Mouse (Mus musculus): ENCODE measurements at regions not wholly inside any gene's neighbourhood (a gene's known extent, or its start where the extent isn't known, plus 50 kb on each side); places are given as distances from the start of the nearest gene placed in this dataset.

DNA sequence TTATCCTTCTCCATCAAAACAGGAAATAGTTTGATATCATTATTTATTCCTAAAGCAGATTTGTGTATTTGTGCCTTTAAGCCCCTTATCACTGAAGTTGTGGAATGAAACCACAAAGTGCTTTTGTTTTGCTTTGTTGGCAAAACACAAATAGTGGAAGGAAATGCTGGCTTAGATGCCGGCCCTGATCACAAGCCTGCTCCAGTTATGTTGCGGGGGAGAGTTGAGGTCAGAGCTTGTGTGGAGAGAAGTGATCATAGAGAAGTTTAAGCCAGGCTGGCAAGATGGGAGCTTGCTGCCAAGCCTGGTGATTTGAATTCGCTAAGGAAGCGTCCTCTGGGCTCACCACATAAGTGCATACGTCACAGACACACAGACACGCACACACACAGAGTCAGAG lies 74.2 kb upstream of the S1pr1 start:
- 47% methylated on average over 6 of the region's 6 CpGs for WGBS (ENCODE audit: insufficient replicate concordance)
- H3K36me3 ChIP-seq (replicated peaks) = no peaks in the 10 kb centered on the region
- no peak overlapping the region for H3K9ac ChIP-seq
- H3K4me3 ChIP-seq (replicated peaks) = no peak overlapping the region
- H3K27me3 ChIP-seq = no peaks in the 10 kb centered on the region
- H3K4me2 ChIP-seq = no peak overlapping the region
- peaks cover 16% of the 10 kb centered on the region for H3K4me1 ChIP-seq (replicated peaks)
- no peaks in the 10 kb centered on the region for H3K9me3 ChIP-seq (replicated peaks)
- no peak for ATAC-seq (ENCODE audit: insufficient read depth)
- H3K27ac ChIP-seq (replicated peaks) = no peak overlapping the region

DNA sequence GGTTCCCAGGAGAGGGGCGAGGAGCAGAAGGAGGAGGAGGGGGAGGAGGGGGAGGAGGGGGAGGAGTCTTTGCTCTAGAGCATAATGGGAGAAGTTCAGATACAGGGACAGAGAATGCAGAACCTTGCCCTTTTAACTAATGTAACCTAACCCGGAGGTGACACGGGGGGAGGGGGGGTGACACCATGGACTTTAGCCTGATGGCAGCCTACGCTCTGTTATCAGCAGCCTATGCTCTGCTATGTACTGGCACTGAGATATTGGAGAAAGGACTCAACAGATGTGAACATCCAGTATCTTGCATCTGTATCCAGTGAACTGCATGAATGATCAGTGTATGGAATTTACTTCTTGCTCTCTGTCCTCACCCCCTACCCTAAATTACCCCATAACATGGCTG lies 77.7 kb upstream of the S1pr1 start:
- H3K4me2 ChIP-seq = peak overlapping the region; percentile 29; the same call in 1 of the 2 replicates
- H3K27me3 ChIP-seq = no peaks in the 10 kb centered on the region
- ATAC-seq (ENCODE audit: insufficient read depth) = peak; percentile 76
- H3K36me3 ChIP-seq (replicated peaks) = no peaks in the 10 kb centered on the region
- H3K27ac ChIP-seq (replicated peaks) = peak overlapping the region; percentile 68; the same call in 1 of the 2 replicates
- WGBS (ENCODE audit: insufficient replicate concordance) = 3% methylated on average over 4 of the region's 4 CpGs
- no peaks in the 10 kb centered on the region for H3K9me3 ChIP-seq (replicated peaks)
- H3K9ac ChIP-seq = no peak overlapping the region
- no peak overlapping the region for H3K4me3 ChIP-seq (replicated peaks)
- peaks cover 19% of the 10 kb centered on the region for H3K4me1 ChIP-seq (replicated peaks)

DNA sequence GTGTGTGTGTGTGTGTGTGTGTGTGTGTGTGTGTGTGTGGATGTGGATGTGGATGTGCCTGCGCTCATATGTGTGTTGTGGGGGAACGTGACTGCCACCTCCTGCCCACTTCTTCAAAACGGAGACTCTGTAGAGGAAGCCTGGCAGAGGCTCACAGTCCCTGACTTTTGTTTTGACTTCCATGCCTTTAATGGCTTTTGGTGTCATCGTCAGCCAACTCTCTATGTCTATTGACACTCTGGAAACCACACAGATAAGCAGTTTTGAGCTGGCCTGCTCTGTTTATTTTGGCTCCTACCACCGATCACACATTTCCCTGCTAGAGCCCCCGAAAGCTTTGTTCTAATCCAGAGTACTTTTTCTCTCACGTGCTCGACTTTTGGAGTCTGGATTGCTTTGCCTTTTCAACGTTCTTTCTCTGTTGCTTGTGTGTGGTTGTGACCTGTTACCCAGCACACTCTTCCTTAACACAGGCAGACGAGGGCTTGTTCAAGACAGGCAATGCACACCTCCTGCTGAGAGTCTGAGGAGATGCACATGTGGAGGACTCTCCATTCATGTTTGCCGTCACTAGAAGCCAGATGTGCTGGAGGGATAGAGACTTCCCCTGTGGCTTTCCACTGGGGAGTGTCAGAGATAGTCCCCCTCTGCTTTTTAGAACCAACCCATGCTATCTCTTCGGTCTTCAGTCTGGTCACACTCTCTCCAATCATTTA lies 78.6 kb upstream of the S1pr1 start:
- Histone ChIP-seq H3K27me3 (no peaks in the 10 kb centered on the region; the same call in 1 of the 2 replicates), H3K4me1 (replicated peaks) (peaks cover 19% of the 10 kb centered on the region), H3K4me3 (replicated peaks) (no peak overlapping the region; the same call in 1 of the 2 replicates), H3K4me2 (peak overlapping the region; percentile 46), H3K9me3 (replicated peaks) (no peaks in the 10 kb centered on the region), H3K27ac (replicated peaks) (peak overlapping the region; percentile 69), H3K36me3 (replicated peaks) (no peaks in the 10 kb centered on the region), H3K9ac (no peak overlapping the region)
- peak; percentile 72 for ATAC-seq (ENCODE audit: insufficient read depth)
- WGBS (ENCODE audit: insufficient replicate concordance) = 5% methylated on average over 12 of the region's 12 CpGs

DNA sequence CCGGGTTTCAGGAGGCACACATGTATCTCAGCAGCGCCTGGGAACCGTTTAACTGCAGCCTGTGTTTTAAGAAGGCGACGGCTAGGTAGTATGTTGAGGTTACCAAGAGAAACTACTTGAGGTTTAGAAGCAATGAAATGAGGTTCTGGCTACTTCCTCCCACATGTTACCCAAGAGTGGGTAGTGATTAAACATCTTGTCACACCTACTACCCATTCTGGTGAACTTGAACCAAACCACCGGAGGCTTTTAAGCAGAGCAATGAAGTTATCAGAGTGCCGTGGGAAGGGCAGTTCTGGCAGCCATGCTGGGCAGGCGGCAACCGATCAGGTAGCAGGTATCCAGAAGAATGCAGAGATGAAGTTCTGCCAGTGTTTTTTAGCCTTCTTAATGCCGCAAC lies 84.5 kb upstream of the S1pr1 start:
- H3K36me3 ChIP-seq (replicated peaks) = no peaks in the 10 kb centered on the region
- no peak overlapping the region for H3K4me2 ChIP-seq
- WGBS (ENCODE audit: insufficient replicate concordance) = 49% methylated on average over 10 of the region's 10 CpGs
- no peak overlapping the region for H3K4me3 ChIP-seq (replicated peaks)
- H3K9ac ChIP-seq = no peak overlapping the region
- no peak overlapping the region for H3K27ac ChIP-seq (replicated peaks)
- no peak for ATAC-seq (ENCODE audit: insufficient read depth)
- H3K9me3 ChIP-seq (replicated peaks) = no peaks in the 10 kb centered on the region
- H3K4me1 ChIP-seq (replicated peaks) = peaks cover 21% of the 10 kb centered on the region
- H3K27me3 ChIP-seq = no peaks in the 10 kb centered on the region; the same call in 1 of the 2 replicates

DNA sequence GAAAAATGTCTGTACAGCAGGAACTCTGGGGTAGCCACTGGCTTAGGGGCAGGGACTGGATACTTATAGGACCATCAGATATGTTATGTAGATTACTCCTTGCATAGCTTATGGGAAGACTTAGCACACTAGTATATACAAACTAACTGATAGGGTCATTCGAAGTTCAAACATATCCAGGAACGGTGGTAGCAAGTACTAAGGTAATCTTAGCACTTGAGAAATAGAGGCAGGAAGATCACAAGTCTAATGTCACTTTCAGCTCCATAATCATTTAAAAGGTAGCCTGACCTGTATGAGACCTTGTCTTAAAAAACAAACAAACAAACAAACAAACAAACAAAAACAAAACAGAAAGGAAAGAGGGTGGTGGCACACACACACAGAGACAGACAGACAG lies 85.1 kb upstream of the S1pr1 start:
- WGBS (ENCODE audit: insufficient replicate concordance) = 57% methylated on average over 2 of the region's 2 CpGs
- Histone ChIP-seq H3K4me2 (no peak overlapping the region), H3K9me3 (replicated peaks) (no peaks in the 10 kb centered on the region), H3K4me3 (replicated peaks) (no peak overlapping the region), H3K27me3 (no peaks in the 10 kb centered on the region; the same call in 1 of the 2 replicates), H3K9ac (no peak overlapping the region), H3K4me1 (replicated peaks) (peaks cover 21% of the 10 kb centered on the region), H3K36me3 (replicated peaks) (no peaks in the 10 kb centered on the region), H3K27ac (replicated peaks) (no peak overlapping the region)
- ATAC-seq (ENCODE audit: insufficient read depth) = no peak

DNA sequence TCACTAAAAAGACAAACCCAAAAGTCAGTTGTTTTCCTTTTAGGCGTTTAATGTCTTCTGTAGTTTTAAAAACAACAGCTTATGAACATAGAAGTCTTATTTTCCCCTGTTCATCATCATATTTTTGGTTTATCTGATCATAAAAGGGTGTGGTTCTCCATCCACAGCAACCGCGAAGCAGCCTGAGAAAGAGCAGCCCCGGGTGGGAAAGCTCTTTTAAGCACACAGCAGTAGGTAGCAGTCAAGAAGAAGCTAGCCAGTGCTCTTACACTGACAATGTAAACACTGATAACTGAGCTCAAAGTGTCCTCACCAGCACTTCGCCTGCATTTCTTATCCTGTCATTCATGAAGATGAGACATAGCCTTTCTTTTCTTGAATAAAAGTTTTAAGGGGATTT lies 86.0 kb upstream of the S1pr1 start:
- Histone ChIP-seq H3K4me2 (no peak overlapping the region), H3K9me3 (replicated peaks) (no peaks in the 10 kb centered on the region), H3K36me3 (replicated peaks) (no peaks in the 10 kb centered on the region), H3K27me3 (no peaks in the 10 kb centered on the region; the same call in 1 of the 2 replicates), H3K4me1 (replicated peaks) (peaks cover 21% of the 10 kb centered on the region), H3K4me3 (replicated peaks) (no peak overlapping the region), H3K9ac (no peak overlapping the region), H3K27ac (replicated peaks) (no peak overlapping the region)
- no peak for ATAC-seq (ENCODE audit: insufficient read depth)
- WGBS (ENCODE audit: insufficient replicate concordance) = 13% methylated on average over 5 of the region's 5 CpGs

DNA sequence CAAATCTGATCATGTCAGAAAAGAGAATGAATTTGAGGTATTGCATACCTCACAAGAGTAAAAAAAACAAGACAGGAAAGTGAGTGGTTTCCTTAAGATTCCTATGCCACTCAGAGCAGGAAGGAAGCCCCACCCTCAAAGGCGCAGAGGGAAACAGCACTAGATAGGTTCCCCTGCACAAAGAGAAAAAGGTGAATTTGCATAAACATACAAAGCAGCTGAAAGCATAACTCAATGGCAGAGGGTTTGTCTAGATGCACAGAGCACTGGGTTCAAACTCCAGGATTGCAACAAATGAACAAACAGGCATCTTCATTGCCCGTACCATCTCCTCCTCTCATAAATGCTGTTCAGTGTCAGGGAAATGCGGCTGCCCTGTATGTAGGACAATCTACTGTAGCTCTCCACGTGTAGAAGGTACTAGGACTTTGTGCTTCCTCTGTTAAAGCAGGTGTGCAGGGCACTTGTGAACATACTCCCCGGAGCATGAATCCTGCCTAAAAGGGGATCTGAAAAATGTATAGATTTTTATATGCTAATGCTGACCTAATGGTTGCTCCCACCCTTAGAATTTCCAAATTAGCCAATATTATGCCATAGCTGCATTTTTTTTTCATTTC lies 85.9 kb upstream of the Dph5 start:
- no peaks in the 10 kb centered on the region for H3K36me3 ChIP-seq (replicated peaks)
- H3K4me3 ChIP-seq (replicated peaks) = no peak overlapping the region
- peak; percentile 25; the same call in 1 of the 2 replicates for ATAC-seq (ENCODE audit: insufficient read depth)
- H3K4me2 ChIP-seq = no peak overlapping the region
- H3K27me3 ChIP-seq = no peaks in the 10 kb centered on the region; the same call in 1 of the 2 replicates
- WGBS (ENCODE audit: insufficient replicate concordance) = 26% methylated on average over 5 of the region's 5 CpGs
- H3K27ac ChIP-seq (replicated peaks) = no peak overlapping the region
- no peak overlapping the region for H3K9ac ChIP-seq
- H3K4me1 ChIP-seq (replicated peaks) = peaks cover 21% of the 10 kb centered on the region
- H3K9me3 ChIP-seq (replicated peaks) = no peaks in the 10 kb centered on the region

DNA sequence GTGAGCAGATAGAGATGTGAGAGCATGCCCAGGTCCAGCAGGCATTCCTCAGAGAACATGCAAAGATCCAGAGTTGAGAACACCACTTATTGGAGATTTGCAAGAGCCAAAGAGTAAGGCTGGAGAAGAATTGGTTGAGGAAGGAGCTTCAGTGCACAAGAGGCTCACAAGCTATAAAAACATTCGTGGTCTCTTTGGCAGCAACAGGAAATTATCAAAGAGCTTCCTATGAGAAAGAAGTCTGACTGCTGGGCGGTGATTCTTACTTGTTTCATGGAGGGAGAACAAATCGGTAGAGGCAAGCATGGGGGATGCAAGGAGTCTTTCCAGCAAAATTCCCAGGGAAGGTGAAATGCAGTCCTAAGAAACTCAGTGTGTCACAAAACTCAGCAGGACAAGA lies 83.0 kb upstream of the Dph5 start:
- 36% methylated on average over 3 of the region's 3 CpGs for WGBS (ENCODE audit: insufficient replicate concordance)

DNA sequence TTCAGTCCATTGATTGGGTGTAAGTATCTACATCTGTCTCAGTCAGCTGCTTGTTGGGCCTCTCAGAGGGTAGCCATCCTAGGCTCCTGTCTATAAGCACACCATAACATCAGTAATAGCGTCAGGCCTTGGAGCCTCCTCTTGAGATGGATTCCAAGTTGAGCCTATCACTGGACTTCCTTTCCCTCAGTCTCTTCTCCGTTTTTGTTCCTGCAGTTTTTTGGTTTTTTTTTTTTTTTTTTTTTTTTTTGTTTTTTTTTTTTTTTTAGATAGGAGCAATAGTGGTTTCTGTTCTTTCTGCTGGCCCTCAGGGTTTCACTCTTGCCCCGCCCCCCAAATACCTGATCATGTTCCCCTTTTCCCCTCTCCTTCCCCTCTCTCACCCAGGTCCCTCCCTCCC lies 80.6 kb upstream of the Dph5 start:
- no peak overlapping the region for H3K4me2 ChIP-seq
- H3K27ac ChIP-seq (replicated peaks) = no peak overlapping the region
- no peak overlapping the region for H3K9ac ChIP-seq
- H3K4me1 ChIP-seq (replicated peaks) = no peaks in the 10 kb centered on the region
- H3K27me3 ChIP-seq = no peaks in the 10 kb centered on the region
- no peaks in the 10 kb centered on the region for H3K36me3 ChIP-seq (replicated peaks)
- 46% methylated on average over 3 of the region's 3 CpGs for WGBS (ENCODE audit: insufficient replicate concordance)
- no peaks in the 10 kb centered on the region for H3K9me3 ChIP-seq (replicated peaks)
- no peak for ATAC-seq (ENCODE audit: insufficient read depth)
- H3K4me3 ChIP-seq (replicated peaks) = no peak overlapping the region

More for the DNA sequence above, 83.0 kb upstream of the Dph5 start:
- Histone ChIP-seq H3K27me3 (no peaks in the 10 kb centered on the region), H3K4me3 (replicated peaks) (no peak overlapping the region), H3K4me2 (no peak overlapping the region), H3K9ac (no peak overlapping the region), H3K4me1 (replicated peaks) (peaks cover 17% of the 10 kb centered on the region), H3K27ac (replicated peaks) (no peak overlapping the region), H3K36me3 (replicated peaks) (no peaks in the 10 kb centered on the region), H3K9me3 (replicated peaks) (no peaks in the 10 kb centered on the region)
- no peak for ATAC-seq (ENCODE audit: insufficient read depth)

DNA sequence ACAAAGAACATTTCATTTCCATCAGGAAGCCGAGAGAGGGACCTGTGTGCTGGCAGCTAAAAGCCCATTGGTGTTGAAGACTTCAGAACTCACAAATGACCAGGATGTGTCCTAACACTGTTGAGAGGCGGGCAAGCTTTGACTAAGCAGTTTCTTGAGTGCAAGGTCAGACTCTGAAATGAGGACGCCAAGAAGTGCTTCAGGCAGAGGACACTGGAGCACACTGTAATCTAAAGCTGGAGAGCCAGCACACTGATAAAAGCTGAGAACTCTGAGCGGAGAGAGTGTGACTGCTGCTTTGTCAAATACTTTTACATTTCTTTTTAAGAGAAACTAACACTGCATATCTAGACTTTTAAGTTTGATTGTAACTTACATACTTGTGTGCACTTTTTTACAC lies 72.5 kb upstream of the Dph5 start:
- peak; percentile 62 for ATAC-seq (ENCODE audit: insufficient read depth)
- H3K4me2 ChIP-seq = peak overlapping the region; percentile 54

DNA sequence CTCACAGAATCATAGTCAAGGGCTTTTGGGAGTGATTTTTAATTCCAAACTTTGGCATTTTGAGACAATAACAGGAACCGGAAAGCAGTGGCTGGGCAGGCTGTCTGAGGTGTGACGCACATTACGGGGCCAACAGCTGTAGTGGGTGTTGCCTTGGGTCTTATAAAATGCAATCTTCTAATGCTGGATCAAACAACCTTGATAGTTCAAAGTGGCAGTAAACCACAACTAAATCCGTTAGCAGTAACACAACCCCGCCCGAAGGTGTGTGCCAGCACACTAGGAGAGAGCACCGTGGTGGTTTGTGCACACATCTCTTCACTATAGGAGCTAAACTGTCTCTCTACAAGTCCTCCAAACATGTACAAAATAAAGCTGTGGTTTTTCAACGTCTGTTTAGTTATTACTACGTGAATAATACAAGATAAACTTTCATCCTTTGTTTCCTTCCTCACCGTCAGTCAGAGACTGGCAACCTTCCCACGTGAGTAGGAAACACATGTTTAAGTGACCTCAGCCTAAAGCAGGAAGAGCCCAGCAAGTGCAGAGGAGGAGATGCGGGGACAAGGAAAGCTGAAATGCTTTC lies 72.0 kb upstream of the Dph5 start:
- ATAC-seq (ENCODE audit: insufficient read depth) = peak; percentile 73
- 15% methylated on average over 12 of the region's 12 CpGs for WGBS (ENCODE audit: insufficient replicate concordance)
- no peaks in the 10 kb centered on the region for H3K36me3 ChIP-seq (replicated peaks)
- H3K4me3 ChIP-seq (replicated peaks) = 0 out of 2 replicates have a peak overlapping the region, but pooled peaks have one; percentile 3
- no peak overlapping the region for H3K9ac ChIP-seq
- H3K4me2 ChIP-seq = peak overlapping the region; percentile 54
- H3K4me1 ChIP-seq (replicated peaks) = peaks cover 38% of the 10 kb centered on the region
- H3K9me3 ChIP-seq (replicated peaks) = no peaks in the 10 kb centered on the region
- no peaks in the 10 kb centered on the region for H3K27me3 ChIP-seq
- H3K27ac ChIP-seq (replicated peaks) = peak overlapping the region; percentile 15

More for the DNA sequence above, 72.5 kb upstream of the Dph5 start:
- H3K27ac ChIP-seq (replicated peaks) = peak overlapping the region; percentile 7; the same call in 1 of the 2 replicates
- no peaks in the 10 kb centered on the region for H3K27me3 ChIP-seq
- peaks cover 33% of the 10 kb centered on the region for H3K4me1 ChIP-seq (replicated peaks)
- WGBS (ENCODE audit: insufficient replicate concordance) = 22% methylated on average over 4 of the region's 4 CpGs
- H3K4me3 ChIP-seq (replicated peaks) = no peak overlapping the region
- H3K9ac ChIP-seq = no peak overlapping the region
- no peaks in the 10 kb centered on the region for H3K9me3 ChIP-seq (replicated peaks)
- H3K36me3 ChIP-seq (replicated peaks) = no peaks in the 10 kb centered on the region

All from liver, embryonic 15.5 days (tissue).